Mouse (Mus musculus): Measurements from ENCODE around the gene Tenm3. TPM values are rescaled to one million over a fixed set of nuclear protein-coding genes. Genes with fewer than 3 reads are reported as not detected.

The Tenm3 gene
- polyA plus RNA-seq, 1 experiment: 2.3 TPM

- 87% methylated on average over 5 of the region's 5 CpGs for WGBS
- TF ChIP-seq POLR2A (IDR thresholded peaks at IDR 0.05; ENCODE audit: control insufficient read depth, extremely low read depth, insufficient read depth, low read length, poor library complexity) (no peak), CTCF (IDR thresholded peaks at IDR 0.05; ENCODE audit: borderline replicate concordance, control insufficient read depth, extremely low read depth, insufficient read depth, low read length, poor library complexity) (no peak)
- H3K27me3 ChIP-seq (ENCODE audit: control insufficient read depth, insufficient read depth, low read length): no peaks in the 10 kb centered on the region
- no peak overlapping the region for H3K27ac ChIP-seq (ENCODE audit: control insufficient read depth, insufficient read depth, low read length)
- no peaks in the 10 kb centered on the region for H3K4me1 ChIP-seq (replicated peaks; ENCODE audit: control insufficient read depth, insufficient read depth, low read length)
- H3K36me3 ChIP-seq (ENCODE audit: control insufficient read depth, insufficient read depth, low read length): no peaks in the 10 kb centered on the region
- H3K4me3 ChIP-seq (ENCODE audit: control insufficient read depth, insufficient read depth, low read length): no peak overlapping the region
- DNase-seq: no peak
Observed at GRCm38 (mm10) chr8:48819348-48819747, 24.4 kb downstream of the Tenm3 start.

- H3K27me3 ChIP-seq (ENCODE audit: control insufficient read depth, insufficient read depth, low read length): no peaks in the 10 kb centered on the region
- H3K4me1 ChIP-seq (replicated peaks; ENCODE audit: control insufficient read depth, insufficient read depth, low read length): no peaks in the 10 kb centered on the region
- H3K36me3 ChIP-seq (ENCODE audit: control insufficient read depth, insufficient read depth, low read length): no peaks in the 10 kb centered on the region
- no peak overlapping the region for H3K4me3 ChIP-seq (ENCODE audit: control insufficient read depth, insufficient read depth, low read length)
- no peak for DNase-seq
- H3K27ac ChIP-seq (ENCODE audit: control insufficient read depth, insufficient read depth, low read length): no peak overlapping the region
- no peak for TF ChIP-seq POLR2A (IDR thresholded peaks at IDR 0.05; ENCODE audit: control insufficient read depth, extremely low read depth, insufficient read depth, low read length, poor library complexity)
- TF ChIP-seq CTCF (IDR thresholded peaks at IDR 0.05; ENCODE audit: borderline replicate concordance, control insufficient read depth, extremely low read depth, insufficient read depth, low read length, poor library complexity): no peak
- WGBS: 52% methylated on average over 13 of the region's 13 CpGs
Observed at GRCm38 (mm10) chr8:48816941-48817340, 26.8 kb downstream of the Tenm3 start.

DNA sequence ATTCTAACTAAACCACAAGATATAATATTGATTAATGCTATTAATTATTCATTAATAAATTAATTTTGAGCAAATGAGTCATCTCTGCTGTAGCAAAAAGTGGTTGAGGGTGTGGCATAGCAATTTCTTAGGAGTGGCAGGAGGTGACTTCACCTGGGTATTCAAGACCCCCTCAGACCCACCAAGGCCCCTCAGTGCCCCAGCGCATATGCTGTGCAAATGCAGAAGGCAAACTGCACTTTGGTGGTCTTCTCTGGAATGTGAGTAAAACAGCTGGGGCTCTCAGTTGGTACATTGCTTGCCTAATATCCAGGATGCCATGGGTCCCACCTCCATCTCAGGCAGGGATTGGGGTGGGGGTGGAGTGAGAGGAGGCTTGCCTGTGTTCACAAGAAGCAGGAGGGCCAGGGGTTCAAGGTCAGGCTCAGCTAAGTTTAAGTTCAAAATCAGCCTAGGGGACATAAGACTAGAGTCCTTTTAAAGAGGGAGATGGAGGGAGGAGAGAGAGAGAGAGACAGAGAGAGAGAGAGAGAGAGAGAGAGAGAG, 31.5 kb downstream of the Tenm3 start:
- H3K4me3 ChIP-seq (ENCODE audit: control insufficient read depth, insufficient read depth, low read length): no peak overlapping the region
- no peaks in the 10 kb centered on the region for H3K36me3 ChIP-seq (ENCODE audit: control insufficient read depth, insufficient read depth, low read length)
- TF ChIP-seq CTCF (IDR thresholded peaks at IDR 0.05; ENCODE audit: borderline replicate concordance, control insufficient read depth, extremely low read depth, insufficient read depth, low read length, poor library complexity) (no peak), POLR2A (IDR thresholded peaks at IDR 0.05; ENCODE audit: control insufficient read depth, extremely low read depth, insufficient read depth, low read length, poor library complexity) (no peak)
- 100% methylated on average over 1 of the region's 1 CpGs for WGBS
- no peak for DNase-seq
- no peaks in the 10 kb centered on the region for H3K4me1 ChIP-seq (replicated peaks; ENCODE audit: control insufficient read depth, insufficient read depth, low read length)
- no peaks in the 10 kb centered on the region for H3K27me3 ChIP-seq (ENCODE audit: control insufficient read depth, insufficient read depth, low read length)
- no peak overlapping the region for H3K27ac ChIP-seq (ENCODE audit: control insufficient read depth, insufficient read depth, low read length)

GRCm38 (mm10) chr8:48810615-48811014, 33.1 kb downstream of the Tenm3 start:
- no peaks in the 10 kb centered on the region for H3K4me1 ChIP-seq (replicated peaks; ENCODE audit: control insufficient read depth, insufficient read depth, low read length)
- H3K27ac ChIP-seq (ENCODE audit: control insufficient read depth, insufficient read depth, low read length): no peak overlapping the region
- no peak overlapping the region for H3K4me3 ChIP-seq (ENCODE audit: control insufficient read depth, insufficient read depth, low read length)
- 91% methylated on average over 1 of the region's 1 CpGs for WGBS
- H3K36me3 ChIP-seq (ENCODE audit: control insufficient read depth, insufficient read depth, low read length): no peaks in the 10 kb centered on the region
- H3K27me3 ChIP-seq (ENCODE audit: control insufficient read depth, insufficient read depth, low read length): no peaks in the 10 kb centered on the region
- TF ChIP-seq CTCF (IDR thresholded peaks at IDR 0.05; ENCODE audit: borderline replicate concordance, control insufficient read depth, extremely low read depth, insufficient read depth, low read length, poor library complexity): no peak
- DNase-seq: no peak

GRCm38 (mm10) chr8:48809104-48809503, 34.6 kb downstream of the Tenm3 start:
- WGBS: 82% methylated on average over 3 of the region's 3 CpGs
- DNase-seq: no peak
- H3K27ac ChIP-seq (ENCODE audit: control insufficient read depth, insufficient read depth, low read length): no peak overlapping the region
- no peak for TF ChIP-seq CTCF (IDR thresholded peaks at IDR 0.05; ENCODE audit: borderline replicate concordance, control insufficient read depth, extremely low read depth, insufficient read depth, low read length, poor library complexity)
- TF ChIP-seq POLR2A (IDR thresholded peaks at IDR 0.05; ENCODE audit: control insufficient read depth, extremely low read depth, insufficient read depth, low read length, poor library complexity): no peak
- H3K27me3 ChIP-seq (ENCODE audit: control insufficient read depth, insufficient read depth, low read length): no peaks in the 10 kb centered on the region; the same call in 1 of the 2 replicates
- H3K4me1 ChIP-seq (replicated peaks; ENCODE audit: control insufficient read depth, insufficient read depth, low read length): no peaks in the 10 kb centered on the region
- H3K36me3 ChIP-seq (ENCODE audit: control insufficient read depth, insufficient read depth, low read length): no peaks in the 10 kb centered on the region
- H3K4me3 ChIP-seq (ENCODE audit: control insufficient read depth, insufficient read depth, low read length): no peak overlapping the region

GRCm38 (mm10) chr8:48803070-48803469, 40.7 kb downstream of the Tenm3 start:
- Histone ChIP-seq H3K27ac (ENCODE audit: control insufficient read depth, insufficient read depth, low read length) (no peak overlapping the region), H3K4me3 (ENCODE audit: control insufficient read depth, insufficient read depth, low read length) (no peak overlapping the region), H3K27me3 (ENCODE audit: control insufficient read depth, insufficient read depth, low read length) (no peaks in the 10 kb centered on the region; the same call in 1 of the 2 replicates), H3K4me1 (replicated peaks; ENCODE audit: control insufficient read depth, insufficient read depth, low read length) (no peaks in the 10 kb centered on the region), H3K36me3 (ENCODE audit: control insufficient read depth, insufficient read depth, low read length) (no peaks in the 10 kb centered on the region)
- no peak for TF ChIP-seq POLR2A (IDR thresholded peaks at IDR 0.05; ENCODE audit: control insufficient read depth, extremely low read depth, insufficient read depth, low read length, poor library complexity)
- no peak for TF ChIP-seq CTCF (IDR thresholded peaks at IDR 0.05; ENCODE audit: borderline replicate concordance, control insufficient read depth, extremely low read depth, insufficient read depth, low read length, poor library complexity)
- no peak for DNase-seq
- WGBS: 94% methylated on average over 8 of the region's 8 CpGs

DNA sequence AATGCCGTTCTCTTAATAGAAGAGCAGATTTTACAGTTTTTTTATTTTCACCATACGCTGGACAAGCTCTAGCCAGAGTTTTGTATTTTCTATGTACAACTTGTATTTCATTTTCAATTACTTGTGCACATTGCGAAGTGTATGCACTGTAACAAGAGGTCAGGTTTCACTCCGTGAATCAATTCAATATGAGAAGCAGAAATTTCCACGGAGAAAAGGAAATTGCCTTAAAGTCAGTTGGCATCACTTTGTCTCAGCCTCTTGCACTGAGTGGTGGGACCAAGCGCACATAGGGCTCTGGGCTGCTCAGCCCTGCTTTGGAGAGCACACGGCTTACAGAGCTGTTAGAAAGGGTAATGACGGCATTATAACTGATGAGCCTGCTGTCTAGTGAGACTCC, 41.5 kb downstream of the Tenm3 start:
- no peak for DNase-seq
- no peak overlapping the region for H3K27ac ChIP-seq (ENCODE audit: control insufficient read depth, insufficient read depth, low read length)
- 90% methylated on average over 8 of the region's 8 CpGs for WGBS
- no peak overlapping the region for H3K4me3 ChIP-seq (ENCODE audit: control insufficient read depth, insufficient read depth, low read length)
- TF ChIP-seq POLR2A (IDR thresholded peaks at IDR 0.05; ENCODE audit: control insufficient read depth, extremely low read depth, insufficient read depth, low read length, poor library complexity) (no peak), CTCF (IDR thresholded peaks at IDR 0.05; ENCODE audit: borderline replicate concordance, control insufficient read depth, extremely low read depth, insufficient read depth, low read length, poor library complexity) (no peak)
- no peaks in the 10 kb centered on the region for H3K36me3 ChIP-seq (ENCODE audit: control insufficient read depth, insufficient read depth, low read length)
- H3K27me3 ChIP-seq (ENCODE audit: control insufficient read depth, insufficient read depth, low read length): no peaks in the 10 kb centered on the region; the same call in 1 of the 2 replicates
- H3K4me1 ChIP-seq (replicated peaks; ENCODE audit: control insufficient read depth, insufficient read depth, low read length): no peaks in the 10 kb centered on the region

Data from thymus, adult 2 months (tissue).